Mouse (Mus musculus) left cerebral cortex, postnatal 4 days (tissue): Measurements from ENCODE around the gene Tmc7. TPM values are rescaled to one million over a fixed set of nuclear protein-coding genes. Genes with fewer than 3 reads are reported as not detected.

ENCODE experiments used
- DNase-seq: peaks from one replicate; pipeline ENCODE4 v3.0.0-alpha.2; 2022
- intact Hi-C: fragments of 180-260 bp; cut with DNase I; formaldehyde crosslinking; loops from one replicate; pipeline ENCODE4 v1.15.1; 2025
- total RNA-seq, 2 experiments: library from RNA; stranded (reverse); gene quantifications; 2 replicates each; pipeline ENCODE4 v1.2.3; 2021

Tmc7 gene
- total RNA-seq, 2 experiments from 2014 or later: 13.7 TPM

GRCm38 (mm10) chr7:118503844-118504243 is 80.7 kb downstream of the Tmc7 start:
- no peak for DNase-seq
- intact Hi-C loops: no loop called here

DNA sequence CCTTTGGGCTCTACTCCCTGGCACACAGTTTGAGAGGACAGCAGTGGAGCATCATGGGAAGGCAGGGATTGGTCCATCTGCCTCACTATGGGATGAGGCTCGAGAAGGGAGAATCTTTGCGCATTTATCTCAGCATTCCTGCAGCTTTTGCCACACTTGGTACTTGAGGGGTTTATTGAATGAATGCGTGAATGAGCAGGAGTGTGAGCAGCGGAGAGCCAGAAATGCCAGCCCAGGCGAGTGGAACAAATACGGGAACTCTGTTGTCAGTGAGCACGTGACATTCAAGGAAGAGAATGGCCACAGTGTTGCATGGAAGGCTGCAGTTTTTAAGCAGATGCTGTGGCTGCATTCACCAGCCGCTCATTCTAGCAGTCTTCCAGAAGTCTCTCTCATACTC is 82.2 kb downstream of the Tmc7 start:
- DNase-seq: no peak

GRCm38 (mm10) chr7:118499784-118500435 is 84.6 kb downstream of the Tmc7 start:
- DNase-seq: no peak
- intact Hi-C loops: no loop called here

More for the DNA sequence above, 82.2 kb downstream of the Tmc7 start:
- intact Hi-C loops: no loop called here

DNA sequence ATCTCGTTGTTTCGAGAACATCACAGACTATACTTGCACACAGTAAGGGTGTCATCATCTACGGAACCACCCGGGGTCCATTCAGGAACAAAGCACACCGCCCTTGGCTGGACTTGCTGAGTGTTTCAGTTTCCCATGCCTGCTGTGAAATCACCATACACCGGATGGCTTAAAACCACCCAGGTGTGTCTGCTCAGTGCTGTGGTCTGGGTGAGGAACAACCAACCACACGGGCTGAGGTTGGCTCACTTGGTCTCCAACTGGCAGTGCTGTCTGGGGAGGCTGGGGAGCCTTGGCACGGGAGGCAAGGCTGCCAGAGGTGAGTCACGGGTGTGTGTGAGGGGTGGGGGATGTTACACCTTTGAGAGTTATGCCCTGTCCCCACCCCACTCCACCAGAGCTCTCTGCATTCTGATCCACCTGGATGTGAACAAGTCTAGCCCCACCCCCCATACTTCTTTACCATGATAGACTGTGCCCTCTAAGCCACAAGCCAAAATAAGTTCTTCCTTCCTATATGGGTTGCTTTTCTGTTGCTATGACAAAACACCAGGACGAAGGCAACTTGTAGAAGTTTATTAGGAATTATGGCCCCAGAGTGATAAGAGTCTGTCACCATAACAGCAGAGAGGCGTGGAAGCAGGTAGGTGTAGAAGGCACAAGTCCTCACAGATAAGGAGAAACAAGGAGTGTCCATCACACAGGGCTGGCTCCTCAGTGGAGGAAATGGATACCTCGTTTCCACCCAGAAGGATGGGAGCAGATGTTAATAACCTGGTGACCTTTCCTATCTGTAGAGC is 85.4 kb downstream of the Tmc7 start:
- intact Hi-C loops: no loop called here
- no peak for DNase-seq

DNA sequence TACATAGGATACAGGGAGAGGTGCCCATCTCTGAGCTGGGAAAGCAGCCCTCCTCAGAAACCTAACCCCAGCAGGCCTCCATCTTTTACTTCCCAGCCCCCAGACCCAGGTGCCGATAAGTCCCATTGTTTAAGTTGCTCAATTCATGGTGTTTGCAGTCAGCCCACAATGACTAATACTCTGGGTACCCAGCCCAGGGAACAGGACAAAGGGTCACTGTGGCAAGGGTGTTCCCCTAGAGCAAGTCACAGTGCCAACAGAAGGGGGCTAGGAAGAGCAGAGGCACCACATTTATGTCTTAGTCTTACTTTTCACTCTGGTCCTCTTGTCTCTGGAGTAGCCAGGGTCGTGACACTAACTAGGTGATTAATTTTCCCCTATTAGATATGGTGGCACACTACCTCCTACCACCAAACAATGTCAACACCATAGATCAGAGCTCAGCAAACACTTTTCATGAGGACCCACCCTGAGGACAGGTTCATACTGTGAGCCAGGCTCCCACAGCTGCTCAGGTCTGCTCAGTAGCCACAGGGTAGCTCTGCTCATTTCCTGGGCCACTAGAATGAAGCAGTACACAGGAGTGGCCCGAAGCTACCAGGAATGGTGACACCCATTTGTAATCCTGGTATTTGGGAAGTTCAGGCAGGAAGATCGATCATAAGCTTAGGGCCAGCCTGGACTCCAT is 89.5 kb downstream of the Tmc7 start:
- intact Hi-C loops: no loop called here
- no peak for DNase-seq

GRCm38 (mm10) chr7:118493892-118494291 is 90.6 kb downstream of the Tmc7 start:
- intact Hi-C loops: no loop called here
- no peak for DNase-seq

DNA sequence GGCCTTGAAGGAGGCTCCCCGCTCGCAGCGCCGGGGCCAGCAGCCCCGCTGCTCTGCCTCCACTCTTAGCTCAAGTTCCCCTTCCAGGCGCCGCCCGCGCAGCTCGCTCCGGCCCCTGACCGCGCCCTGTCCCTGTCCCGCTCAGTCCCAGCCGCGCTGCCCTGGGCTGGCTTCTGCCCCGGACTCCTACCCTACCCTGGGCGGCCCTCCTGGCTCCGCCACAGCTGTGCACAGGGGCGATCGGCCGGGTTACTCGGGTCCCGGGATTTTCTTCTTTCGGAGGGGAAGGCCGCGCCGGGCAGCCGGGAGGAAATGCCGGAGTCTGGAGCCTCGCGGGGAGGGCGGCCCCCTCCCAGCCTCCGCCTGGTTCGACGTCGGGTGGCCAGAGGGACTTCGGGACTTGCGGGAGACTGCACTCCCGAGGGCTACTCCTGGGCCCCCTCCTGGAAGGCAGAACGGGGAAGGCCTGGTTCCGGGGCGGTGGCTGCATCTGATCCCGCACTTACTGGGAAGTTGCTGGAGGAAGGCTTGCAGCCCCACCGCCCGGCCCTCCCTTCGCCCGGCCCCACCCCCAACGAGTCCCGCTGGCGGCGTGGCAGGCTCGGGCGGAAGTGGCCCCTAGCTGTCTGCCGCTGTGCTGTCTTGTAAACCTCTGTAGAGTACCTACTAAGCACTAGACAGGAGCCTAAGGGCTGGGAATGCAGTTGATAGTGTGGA is 92.9 kb downstream of the Tmc7 start, which contains the start of gene Itpripl2:
Gene Itpripl2 (minus strand): TSS at position 545 of the 717 bp plus-strand sequence.
- DNase-seq: peak; percentile 36
- intact Hi-C loops: no loop called here

DNA sequence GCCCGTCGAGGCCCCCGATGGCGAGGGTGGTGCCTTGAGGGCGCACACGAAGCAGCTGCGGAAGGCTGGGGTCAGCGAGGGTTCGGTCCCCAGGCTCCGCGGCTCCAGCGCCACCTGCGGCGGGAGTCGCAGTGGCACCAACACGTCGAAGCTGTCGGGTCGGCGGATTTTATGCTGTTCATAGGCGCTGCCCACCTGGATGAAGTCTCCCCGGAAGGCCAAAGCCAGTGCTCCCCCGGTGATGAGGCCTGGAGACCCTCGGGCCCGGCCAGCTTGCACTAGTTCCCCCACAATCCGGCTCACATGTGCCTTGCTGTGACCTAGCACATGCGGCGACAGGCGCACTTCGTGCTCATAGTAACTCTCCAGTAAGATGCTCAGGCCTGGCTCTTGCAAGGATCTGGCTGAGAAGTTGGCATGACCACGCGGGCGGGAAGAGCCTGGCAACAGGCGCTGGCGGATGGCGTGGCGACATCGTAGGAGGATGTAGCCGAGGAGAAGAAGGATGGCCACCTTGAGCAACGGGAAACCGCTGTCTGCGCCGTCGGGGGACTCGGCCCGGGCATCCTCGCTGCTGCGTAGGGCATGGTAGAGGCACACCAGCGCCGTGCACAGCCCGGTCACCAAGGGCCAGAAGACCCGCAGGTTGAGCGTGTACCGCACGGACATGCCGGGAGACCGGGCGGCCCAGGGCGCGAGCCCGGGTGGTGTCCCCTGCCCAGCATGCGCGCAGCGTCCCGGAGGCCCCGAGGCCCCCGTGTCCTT is 93.7 kb downstream of the Tmc7 start:
- DNase-seq: no peak
- intact Hi-C loops: no loop called here

- intact Hi-C loops: no loop called here
- no peak for DNase-seq
These were observed 94.5 kb downstream of the Tmc7 start for GRCm38 (mm10) chr7:118489706-118490665.

GRCm38 (mm10) chr7:118488060-118488664 is 96.4 kb downstream of the Tmc7 start:
- no peak for DNase-seq
- intact Hi-C loops: no loop called here

- intact Hi-C loops: no loop called here
- no peak for DNase-seq
These were observed 97.6 kb downstream of the Tmc7 start for GRCm38 (mm10) chr7:118486917-118487316.

Other genes with a start within 250 kb of the Tmc7 start
- 10 to 100 TPM; 15.7 to 18.9 TPM for gene Syt17, start 136.5 kb downstream of the Tmc7 start, total RNA-seq
- gene Itpripl2, start 92.8 kb downstream of the Tmc7 start, total RNA-seq: 1 to 10 TPM; 3.5 to 3.9 TPM
- gene Coq7, start 51.4 kb downstream of the Tmc7 start, total RNA-seq: 10 to 100 TPM; 28.2 to 31.2 TPM
- gene Tmc5, start 12.6 kb upstream of the Tmc7 start, total RNA-seq: under 1 TPM; 0.24 to 0.60 TPM
- 100 to 1,000 TPM; 154 to 159 TPM for gene Gde1, start 121.0 kb upstream of the Tmc7 start, total RNA-seq
- 10 to 100 TPM; 40.3 to 43.4 TPM for gene Ccp110, start 127.8 kb upstream of the Tmc7 start, total RNA-seq
- gene Vps35l, start 155.5 kb upstream of the Tmc7 start, total RNA-seq: 10 to 100 TPM; 84.4 to 85.7 TPM